Mouse (Mus musculus) liver, embryonic 14.5 days (tissue): ENCODE data around the gene Prpf39. TPM values are rescaled to one million over a fixed set of nuclear protein-coding genes. Genes with fewer than 3 reads are reported as not detected.

ENCODE experiments used
- ATAC-seq: fragments of 200-750 bp; cut with Nextera tagmentation; 2 replicates; pipeline ENCODE4 v1.8.0; 2017; ENCODE audit warnings: moderate number of reproducible peaks, mild to moderate bottlenecking, moderate library complexity; ENCODE audit not compliant: insufficient read depth
- DNase-seq, 3 experiments: peaks; one replicate each; pipeline ENCODE4 v3.0.0-alpha.2; 2012 to 2013; ENCODE audit warnings: low read depth in 3 of 3, low spot score in 3 of 3
- H3K27ac ChIP-seq: fragments of 300-500 bp; sonication (generic); 2 replicates; pipeline ENCODE4 v1.5.1; 2014; ENCODE audit warnings: moderate library complexity, mild to moderate bottlenecking, control low read depth, inconsistent platforms
- H3K27me3 ChIP-seq: fragments of 300-500 bp; sonication (generic); 2 replicates; pipeline ENCODE4 v1.6.1; 2014; ENCODE audit warnings: mild to moderate bottlenecking, low read length, moderate library complexity; ENCODE audit not compliant: control insufficient read depth, insufficient read depth
- H3K36me3 ChIP-seq: fragments of 300-500 bp; sonication (generic); replicated peaks from 2 replicates; pipeline ENCODE4 v1.6.1; 2014; ENCODE audit warnings: low read depth; ENCODE audit not compliant: control insufficient read depth, insufficient read depth
- H3K4me1 ChIP-seq, 2 experiments: fragments of 200-500 bp in 1 of 2; fragments of 300-500 bp in 1 of 2; sonication (generic) in 1 of 2; replicated peaks; 2 replicates each; pipeline ENCODE4 v1.6.1; 2012 to 2014; ENCODE audit warnings: antibody characterized with exemption in 1 of 2, inconsistent platforms in 1 of 2, low read length in 1 of 2; ENCODE audit not compliant: control insufficient read depth in 2 of 2, insufficient read depth in 2 of 2
- H3K4me2 ChIP-seq: fragments of 300-500 bp; sonication (generic); 2 replicates; pipeline ENCODE4 v1.6.1; 2014; ENCODE audit warnings: low read depth, mild to moderate bottlenecking, control low read depth, moderate library complexity
- H3K4me3 ChIP-seq, 2 experiments: fragments of 200-500 bp in 1 of 2; fragments of 300-500 bp in 1 of 2; sonication (generic) in 1 of 2; 2 replicates each; pipeline ENCODE4 v1.5.1; 2012 to 2014; ENCODE audit warnings: low read depth in 2 of 2, low read length in 2 of 2, mild to moderate bottlenecking in 2 of 2, control low read depth in 1 of 2, inconsistent platforms in 1 of 2, moderate library complexity in 1 of 2; ENCODE audit not compliant: insufficient read depth in 1 of 2
- H3K9ac ChIP-seq: fragments of 300-500 bp; sonication (generic); replicated peaks from 2 replicates; pipeline ENCODE4 v1.6.1; 2014; ENCODE audit warnings: mild to moderate bottlenecking, control low read depth, moderate library complexity
- H3K9me3 ChIP-seq: fragments of 300-500 bp; sonication (generic); 2 replicates; pipeline ENCODE4 v1.6.1; 2016; ENCODE audit warnings: low read length, mixed read lengths; ENCODE audit not compliant: control insufficient read depth
- CTCF ChIP-seq: IDR thresholded peaks from 2 replicates; pipeline ENCODE4 v1.5.1; 2016; ENCODE audit warnings: antibody characterized with exemption, low read depth, control low read depth
- EP300 ChIP-seq: IDR thresholded peaks from 2 replicates; pipeline ENCODE4 v1.6.1; 2016; ENCODE audit warnings: antibody characterized with exemption, low read depth
- whole genome bisulfite sequencing: fragments of 180-500 bp; shearing (Covaris S2); extraction: QIAGEN DNeasy Blood & Tissue Kit; methylation state at CpG from one replicate; pipeline ENCODE4 v1.1.7; 2014; ENCODE audit not compliant: insufficient replicate concordance; 5-methylcytosine and 5-hydroxymethylcytosine counted together
- polyA plus RNA-seq, 2 experiments: library from polyadenylated mRNA; depleted of rRNA in 1 of 2; stranded (reverse) in 1 of 2; unstranded in 1 of 2; fragments of >200 nt; fragmentation: Nextera tagmentation in 1 of 2; extraction: Ambion mirVana in 1 of 2; gene quantifications; 2 replicates each; pipeline versions ENCODE4 v1.2.1 to v1.2.3; 2012 to 2014

Prpf39 gene
- polyA plus RNA-seq, 2 experiments, result 9.1 to 14.3 TPM

DNA sequence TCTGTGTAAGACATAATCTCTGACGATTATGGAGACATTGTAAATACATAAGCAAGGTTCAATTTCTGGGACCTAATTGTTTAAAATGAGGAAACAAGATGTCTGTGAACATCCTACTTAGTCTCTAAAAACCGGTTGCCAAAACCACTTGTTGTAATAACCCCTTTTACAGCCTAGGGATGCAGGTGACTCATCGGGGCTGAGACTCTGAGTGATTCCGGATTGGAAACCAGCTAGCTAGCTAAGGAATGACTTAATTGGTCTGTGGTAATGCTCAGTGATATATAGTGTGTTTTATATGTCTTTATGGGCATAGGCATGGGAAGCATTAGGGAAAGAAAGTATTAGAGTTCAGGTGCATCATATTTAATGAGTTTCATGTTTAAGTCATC is 1.4 kb downstream of the Prpf39 start:
- Histone ChIP-seq H3K27ac (no peak overlapping the region), H3K27me3 (no peaks in the 10 kb centered on the region), H3K9me3 (no peaks in the 10 kb centered on the region), H3K9ac (peak overlapping the region; percentile 97), H3K4me1 (peaks cover 8 to 16% of the 10 kb centered on the region in 2 experiments), H3K36me3 (no peaks in the 10 kb centered on the region; the same call in 1 of the 2 replicates), H3K4me3 (peak overlapping the region; percentile 85 to 99; a peak in 3 of 4 replicates), H3K4me2 (peak overlapping the region; percentile 85)
- peak in 1 of 3 experiments; percentile 27 for DNase-seq
- no peak for ATAC-seq
- TF ChIP-seq EP300, result no peak
- TF ChIP-seq CTCF, result no peak
- WGBS, result 12% methylated on average over 4 of the region's 4 CpGs

DNA sequence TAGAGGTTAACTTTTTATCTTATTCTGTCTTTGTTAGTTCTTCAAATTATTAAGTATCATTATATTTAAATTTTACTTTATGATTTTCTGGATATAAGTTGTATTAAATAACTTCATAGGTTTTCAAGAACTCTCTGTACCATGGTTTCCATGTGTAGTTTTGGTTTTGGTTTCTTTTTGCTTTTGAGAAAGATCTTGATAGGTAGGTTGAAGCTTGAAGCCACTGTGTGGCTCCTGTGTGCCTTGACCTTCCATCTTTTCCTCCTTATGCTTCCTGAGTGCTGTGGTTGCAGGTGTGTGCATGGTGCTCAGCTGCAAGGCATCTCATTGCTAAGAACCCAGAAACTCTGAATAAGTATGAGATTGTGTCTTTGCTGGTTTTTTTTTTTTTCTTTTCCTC is 12.7 kb downstream of the Prpf39 start:
- Histone ChIP-seq H3K27ac (no peak overlapping the region), H3K9me3 (no peaks in the 10 kb centered on the region), H3K27me3 (no peaks in the 10 kb centered on the region), H3K4me1 (no peaks in the 10 kb centered on the region), H3K4me2 (no peak overlapping the region), H3K36me3 (peaks cover 21% of the 10 kb centered on the region), H3K4me3 (no peak overlapping the region), H3K9ac (no peak overlapping the region)
- ATAC-seq (no peak), DNase-seq (no peak)
- TF ChIP-seq CTCF, result no peak
- TF ChIP-seq EP300, result no peak

DNA sequence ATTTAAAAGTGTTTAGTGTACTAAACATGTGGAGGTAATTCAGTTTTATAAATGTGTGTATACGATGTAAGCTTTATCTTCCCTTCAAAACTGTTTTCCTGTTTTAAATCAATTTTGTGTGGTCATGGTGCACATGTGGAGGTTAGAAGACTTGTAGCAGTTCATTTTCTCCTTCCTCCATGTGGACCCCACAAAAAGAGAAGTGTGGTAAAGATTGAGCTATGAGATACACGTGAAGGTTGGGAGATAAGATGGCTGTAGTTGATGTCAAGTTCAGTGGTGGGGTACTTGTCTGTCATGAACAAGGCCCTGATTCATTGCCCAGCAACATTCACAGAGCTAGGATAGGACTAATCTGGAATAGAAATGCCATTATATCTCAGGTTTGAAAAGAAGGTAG is 22.1 kb downstream of the Prpf39 start:
- Histone ChIP-seq H3K27me3 (no peaks in the 10 kb centered on the region), H3K9me3 (no peaks in the 10 kb centered on the region), H3K4me2 (no peak overlapping the region), H3K4me3 (no peak overlapping the region), H3K4me1 (no peaks in the 10 kb centered on the region), H3K27ac (no peak overlapping the region), H3K36me3 (peaks cover 46% of the 10 kb centered on the region), H3K9ac (no peak overlapping the region)
- TF ChIP-seq EP300 (no peak), CTCF (no peak)
- WGBS, result 29% methylated on average over 2 of the region's 2 CpGs
- DNase-seq (no peak), ATAC-seq (no peak)

DNA sequence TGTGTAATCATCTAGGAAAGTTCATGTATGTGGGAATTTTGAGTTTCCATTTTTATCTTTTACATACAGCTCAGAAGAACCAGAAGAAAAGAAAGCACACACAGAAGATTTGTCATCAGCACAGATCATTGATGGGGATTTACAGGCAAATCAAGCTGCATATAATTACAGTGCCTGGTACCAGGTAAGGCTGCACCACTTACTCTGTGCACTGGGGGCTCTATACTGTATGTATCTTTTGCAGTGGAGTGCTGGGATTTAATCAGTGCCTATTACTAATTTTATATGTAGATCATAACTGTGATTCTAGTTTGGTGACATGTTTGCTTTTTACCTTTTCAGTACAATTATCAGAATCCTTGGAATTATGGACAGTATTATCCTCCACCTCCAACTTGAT is 24.9 kb downstream of the Prpf39 start:
- H3K27ac ChIP-seq, result no peak overlapping the region
- no peaks in the 10 kb centered on the region for H3K9me3 ChIP-seq
- DNase-seq (no peak), ATAC-seq (no peak)
- no peak overlapping the region for H3K4me3 ChIP-seq
- H3K4me2 ChIP-seq, result no peak overlapping the region
- no peak overlapping the region for H3K9ac ChIP-seq
- no peaks in the 10 kb centered on the region for H3K27me3 ChIP-seq
- peaks cover 49% of the 10 kb centered on the region for H3K36me3 ChIP-seq
- no peak for TF ChIP-seq EP300
- TF ChIP-seq CTCF, result no peak
- H3K4me1 ChIP-seq, result no peaks in the 10 kb centered on the region

DNA sequence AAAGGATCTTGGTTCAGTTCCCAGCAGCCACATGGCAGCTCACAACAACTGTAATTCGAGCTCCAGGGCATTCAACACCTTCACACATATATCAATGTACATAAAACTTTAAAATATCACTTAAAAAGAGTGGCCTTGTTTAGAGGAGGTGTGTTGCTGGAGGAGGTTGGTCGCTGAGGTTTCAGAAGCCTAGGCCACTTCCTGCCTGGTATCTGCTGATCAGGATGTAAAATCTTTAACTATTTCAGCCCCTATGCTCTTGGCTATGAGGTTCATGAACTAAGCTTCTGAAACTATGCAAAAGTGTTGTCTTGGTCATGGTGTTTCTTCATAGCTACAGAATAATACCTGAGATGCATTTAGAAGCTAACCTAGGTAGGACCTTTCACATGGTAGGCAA is 29.1 kb downstream of the Prpf39 start:
- H3K4me1 ChIP-seq, result no peaks in the 10 kb centered on the region
- peaks cover 38% of the 10 kb centered on the region for H3K36me3 ChIP-seq
- DNase-seq, result no peak
- WGBS, result 31% methylated on average over 2 of the region's 2 CpGs
- TF ChIP-seq CTCF, result no peak
- no peak for TF ChIP-seq EP300
- no peak overlapping the region for H3K9ac ChIP-seq
- H3K27ac ChIP-seq, result no peak overlapping the region
- no peak for ATAC-seq
- H3K4me3 ChIP-seq, result no peak overlapping the region
- no peak overlapping the region for H3K4me2 ChIP-seq
- H3K9me3 ChIP-seq, result no peaks in the 10 kb centered on the region
- no peaks in the 10 kb centered on the region for H3K27me3 ChIP-seq

DNA sequence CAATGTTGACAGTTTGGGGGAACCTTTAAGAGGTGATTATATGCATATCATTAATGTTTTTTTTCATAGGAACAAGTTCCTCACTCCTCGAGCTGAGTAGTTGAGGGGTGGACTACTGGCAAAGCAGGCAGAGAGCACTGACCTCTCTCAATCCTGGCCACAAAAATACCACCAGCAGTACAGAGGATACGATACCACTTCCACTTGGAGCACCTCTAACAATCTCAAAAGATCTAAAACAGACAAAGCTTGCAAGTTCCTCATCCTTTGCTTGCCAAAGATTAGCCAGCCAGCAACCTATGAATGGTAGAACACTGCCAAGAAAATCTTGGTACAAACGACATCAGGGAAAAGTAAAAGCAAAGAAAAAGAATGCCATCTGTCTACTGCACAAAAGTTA is 30.1 kb downstream of the Prpf39 start:
- 36% methylated on average over 3 of the region's 3 CpGs for WGBS
- TF ChIP-seq EP300 (no peak), CTCF (no peak)

More for the DNA sequence above, 30.1 kb downstream of the Prpf39 start:
- H3K36me3 ChIP-seq, result peaks cover 29% of the 10 kb centered on the region
- no peak overlapping the region for H3K27ac ChIP-seq
- no peaks in the 10 kb centered on the region for H3K9me3 ChIP-seq
- no peak overlapping the region for H3K9ac ChIP-seq
- ATAC-seq (no peak), DNase-seq (no peak)
- H3K4me1 ChIP-seq, result no peaks in the 10 kb centered on the region
- no peak overlapping the region for H3K4me3 ChIP-seq
- no peaks in the 10 kb centered on the region for H3K27me3 ChIP-seq
- H3K4me2 ChIP-seq, result no peak overlapping the region
